Mouse (Mus musculus): Measurements from ENCODE around the gene Itgb4.

Itgb4 gene

DNA sequence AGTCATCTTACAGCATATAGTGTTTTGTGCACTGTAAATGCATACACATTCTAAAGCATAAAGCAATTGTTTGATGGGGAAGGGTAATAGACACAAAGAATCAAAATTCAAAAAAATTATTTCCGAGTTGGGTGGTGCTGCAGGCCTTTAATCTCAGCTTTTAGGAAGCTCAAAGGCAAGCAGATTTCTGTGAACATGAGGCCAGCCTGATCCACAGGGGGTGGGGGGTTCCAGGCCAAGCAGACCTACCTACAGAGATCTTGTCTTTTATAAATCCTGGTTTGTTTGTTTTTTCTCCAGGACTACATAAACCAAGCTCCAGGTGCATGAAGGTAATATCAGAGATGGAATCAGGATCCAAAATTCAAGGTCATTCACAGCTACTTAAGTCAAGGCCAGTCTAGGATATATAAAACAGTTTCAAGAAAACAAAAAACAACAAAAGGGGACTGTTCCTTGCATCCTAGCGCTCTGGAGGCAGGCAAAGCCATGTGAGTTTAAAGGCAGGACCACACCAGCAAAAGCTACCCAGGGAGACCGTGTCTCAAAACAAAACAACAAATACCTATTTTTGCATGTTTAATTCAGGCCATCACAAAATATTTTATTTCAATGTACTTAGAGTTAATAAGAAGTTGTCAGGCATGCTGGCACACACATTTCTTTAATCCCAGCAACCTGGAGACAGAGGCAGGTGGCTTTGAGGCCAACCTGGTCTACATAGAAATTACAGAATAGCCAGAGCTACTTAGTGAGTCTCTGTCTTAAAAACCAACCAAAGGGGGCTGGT lies 50.7 kb downstream of the Itgb4 start:
- intact Hi-C loops (cut with DNase I): no loop called here

DNA sequence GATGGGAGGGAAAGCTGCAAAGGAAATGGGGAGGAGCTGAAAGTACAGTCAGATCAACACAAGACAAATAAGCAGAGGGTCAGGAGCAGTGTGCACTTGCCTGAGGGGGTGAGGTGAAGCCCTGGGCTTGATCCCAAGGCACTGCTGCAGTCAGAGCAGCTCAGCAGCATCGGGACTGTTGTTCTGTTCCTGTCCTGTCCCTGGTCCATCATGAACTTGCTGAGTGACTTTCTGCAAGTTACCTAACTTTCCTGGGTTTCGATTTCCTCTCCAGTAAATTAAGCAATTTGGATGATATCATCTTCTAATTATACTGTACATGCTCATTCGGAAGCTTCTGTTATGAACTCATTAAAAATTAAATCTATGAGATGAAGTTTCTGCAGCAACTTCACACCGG lies 53.2 kb downstream of the Itgb4 start, which contains the start of gene H3f3b:
H3f3b (minus strand) TSS at position 207 of the 400 bp plus-strand sequence.
- intact Hi-C loops (cut with DNase I): no loop called here

DNA sequence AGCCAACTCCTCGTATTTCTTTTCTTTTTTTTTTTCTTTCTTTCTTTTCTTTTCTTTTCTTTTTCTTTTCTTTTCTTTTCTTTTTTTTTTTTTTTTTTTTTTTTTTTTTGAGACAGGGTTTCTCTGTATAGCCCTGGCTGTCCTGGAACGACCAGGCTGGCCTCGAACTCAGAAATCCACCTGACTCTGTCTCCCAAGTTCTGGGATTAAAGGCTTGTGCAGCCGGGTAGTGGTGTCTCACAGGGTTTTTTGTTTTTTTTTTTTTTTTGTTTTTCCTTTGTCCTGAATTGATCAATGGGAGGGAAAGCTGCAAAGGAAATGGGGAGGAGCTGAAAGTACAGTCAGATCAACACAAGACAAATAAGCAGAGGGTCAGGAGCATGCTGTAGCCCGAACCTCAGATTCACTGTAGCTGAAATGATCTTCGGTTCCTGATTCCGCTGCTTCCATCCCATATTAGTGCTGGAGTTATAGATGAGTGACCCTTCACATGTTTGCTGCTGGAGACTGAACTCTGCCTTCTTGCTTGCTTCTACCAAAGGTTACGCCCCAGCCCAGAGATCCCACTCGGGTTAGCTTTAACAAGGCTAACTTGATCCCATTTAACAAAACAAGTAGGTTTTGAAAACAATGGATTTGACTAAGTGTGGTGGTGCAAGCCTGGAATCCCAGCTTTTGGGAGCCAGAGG lies 53.8 kb downstream of the Itgb4 start:
- intact Hi-C loops (cut with DNase I): no loop called here

DNA sequence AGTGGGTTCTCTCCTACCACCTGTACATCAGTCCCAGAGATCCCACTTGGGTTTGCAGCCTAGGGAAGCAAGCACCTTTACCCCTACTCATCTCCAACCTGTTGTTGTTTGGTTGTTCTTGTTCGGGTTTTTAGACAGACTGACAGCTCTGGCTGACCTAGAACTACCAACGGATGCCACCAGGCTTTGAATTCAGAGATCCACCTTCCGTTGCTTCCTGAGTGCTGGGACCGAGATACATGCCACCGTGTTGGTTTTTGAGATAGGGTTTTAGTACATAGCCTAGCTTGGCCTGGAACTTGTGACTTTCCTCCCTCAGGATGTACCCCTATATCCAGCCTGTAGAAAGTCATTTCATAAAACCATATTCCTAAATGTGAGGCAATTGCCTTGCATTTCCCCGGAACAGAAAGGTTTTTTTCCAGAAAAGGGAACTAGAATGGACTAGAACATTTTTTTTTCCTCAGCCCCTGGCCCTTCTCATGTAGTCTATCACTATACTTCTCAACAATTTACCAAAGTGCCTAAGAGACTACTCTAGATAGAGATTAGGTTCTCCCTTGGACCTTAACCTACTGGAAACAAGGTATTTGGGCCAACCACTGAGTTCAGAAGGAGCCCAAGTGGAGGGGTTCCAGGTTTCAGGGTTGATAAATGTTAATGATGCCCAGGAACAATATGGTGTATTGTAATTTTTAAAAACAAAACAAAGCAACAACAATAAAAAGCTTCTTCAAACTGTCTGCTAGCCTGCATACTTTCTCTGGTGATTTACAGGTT lies 54.8 kb downstream of the Itgb4 start:
- intact Hi-C loops (cut with DNase I): no loop called here

DNA sequence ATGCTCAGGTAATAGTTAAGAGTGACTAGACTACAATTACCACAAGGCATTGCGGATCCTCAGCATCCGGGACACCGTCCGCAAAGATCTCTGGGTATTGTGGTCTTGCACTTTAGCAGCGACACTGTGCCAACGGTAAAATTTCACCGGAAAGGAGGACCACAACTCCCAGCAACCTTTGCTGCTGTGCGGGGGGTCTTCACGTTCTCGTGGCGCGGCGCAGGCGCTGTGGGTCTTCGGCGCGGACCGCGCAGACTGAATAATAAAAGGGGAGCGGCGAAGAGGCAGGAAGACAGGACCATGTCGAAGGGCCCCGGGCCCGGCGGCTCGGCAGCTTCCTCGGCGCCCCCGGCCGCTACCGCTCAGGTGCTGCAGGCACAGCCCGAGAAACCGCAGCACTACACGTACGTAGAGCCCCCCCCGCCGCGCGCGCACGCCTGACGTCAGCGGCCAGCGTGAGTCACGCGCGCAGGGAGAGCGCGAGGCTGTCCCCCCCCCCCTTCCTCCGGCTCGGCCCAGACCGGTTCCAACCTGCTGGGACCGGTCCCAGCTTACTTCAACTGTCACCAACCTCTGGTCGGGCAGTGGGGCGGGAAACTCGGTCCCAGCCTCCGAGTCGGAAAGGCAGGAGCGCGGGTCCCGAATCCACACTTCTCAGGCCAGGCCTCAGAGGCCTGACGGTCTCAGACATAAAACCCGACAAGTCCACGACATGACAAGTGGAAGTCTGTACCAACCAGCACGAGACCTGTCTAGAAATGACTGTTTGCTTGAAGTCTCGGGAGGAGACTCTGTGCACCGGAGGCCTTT lies 55.8 kb downstream of the Itgb4 start, which contains the start of gene Unk:
Unk (plus strand) TSS at position 235 of the 810 bp plus-strand sequence.
- intact Hi-C loops (cut with DNase I): loop anchor here (5.0 to 10.0 kb wide), 2 partner anchors 47 to 105 kb away; partner anchors contain the start of genes Mrpl38, Trim65 and Unc13d

DNA sequence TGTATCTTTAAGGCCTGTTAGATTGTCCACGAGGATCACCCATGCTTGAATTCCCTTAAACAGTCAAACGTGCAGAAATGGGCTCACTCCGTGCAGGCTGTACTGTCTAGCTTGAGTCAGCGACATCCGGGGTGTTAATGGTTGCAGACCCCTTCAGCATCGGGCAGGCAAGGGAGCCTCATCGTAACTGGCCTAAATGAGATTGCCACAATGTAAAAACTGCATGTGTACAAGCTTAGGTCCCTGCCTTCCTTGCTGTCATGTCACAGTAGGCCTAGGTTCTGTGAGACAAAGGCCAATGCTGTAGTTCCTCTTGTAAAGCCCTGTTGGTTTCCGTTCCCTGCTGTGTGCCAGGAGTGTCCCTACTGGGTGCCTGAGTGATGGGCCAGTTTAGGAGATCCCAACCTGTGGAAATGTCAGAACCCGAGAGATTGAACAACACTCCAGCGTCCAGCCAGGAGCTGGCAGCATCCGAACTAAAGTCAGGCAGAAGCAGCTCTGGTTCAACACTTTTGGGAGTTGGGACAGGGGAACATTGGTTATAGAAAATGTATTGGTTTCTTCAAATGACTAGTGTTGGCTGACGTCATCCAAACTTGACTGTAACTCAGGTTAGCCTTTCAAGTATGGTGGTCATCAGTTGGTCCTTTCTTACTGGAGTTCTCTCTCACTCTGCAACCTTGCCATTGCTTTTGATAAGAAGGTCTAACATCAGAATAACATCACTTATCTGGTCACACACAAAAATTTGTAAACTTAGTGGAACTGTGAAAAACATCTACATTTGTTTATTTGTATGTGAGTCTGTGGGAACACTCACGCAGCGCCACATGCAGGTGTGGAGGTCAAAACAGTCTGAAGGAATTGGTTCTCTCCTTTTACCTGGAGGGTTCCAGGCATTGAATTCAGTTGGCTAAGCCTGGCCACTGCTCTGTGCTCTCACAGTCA lies 56.7 kb downstream of the Itgb4 start:
- intact Hi-C loops (cut with DNase I): loop anchor here (5.0 to 10.0 kb wide), 2 partner anchors 46 to 104 kb away; partner anchors contain the start of genes Mrpl38, Trim65 and Unc13d

DNA sequence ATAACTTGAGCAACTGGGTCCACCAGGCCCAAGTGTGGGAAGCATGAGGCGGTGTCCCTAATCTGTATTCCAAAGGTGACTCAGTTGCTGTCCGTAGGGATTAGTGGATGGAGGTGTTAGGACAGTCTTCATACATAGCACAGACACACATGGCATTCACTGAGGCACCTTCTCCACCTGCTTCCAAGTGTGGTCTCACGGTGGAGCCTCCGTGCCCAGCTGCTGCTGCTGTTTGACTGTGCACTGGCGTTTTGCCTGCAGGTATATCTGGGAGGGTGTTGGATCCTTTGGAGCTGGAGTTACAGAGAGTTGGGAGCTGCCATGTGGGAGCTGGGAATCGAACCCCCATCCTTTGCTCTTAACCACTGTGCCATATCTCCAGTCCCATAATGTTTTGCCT lies 60.1 kb downstream of the Itgb4 start:
- intact Hi-C loops (cut with DNase I): loop anchor here (5.0 to 10.0 kb wide), 2 partner anchors 43 to 100 kb away; partner anchors contain the start of genes Mrpl38, Trim65 and Unc13d

DNA sequence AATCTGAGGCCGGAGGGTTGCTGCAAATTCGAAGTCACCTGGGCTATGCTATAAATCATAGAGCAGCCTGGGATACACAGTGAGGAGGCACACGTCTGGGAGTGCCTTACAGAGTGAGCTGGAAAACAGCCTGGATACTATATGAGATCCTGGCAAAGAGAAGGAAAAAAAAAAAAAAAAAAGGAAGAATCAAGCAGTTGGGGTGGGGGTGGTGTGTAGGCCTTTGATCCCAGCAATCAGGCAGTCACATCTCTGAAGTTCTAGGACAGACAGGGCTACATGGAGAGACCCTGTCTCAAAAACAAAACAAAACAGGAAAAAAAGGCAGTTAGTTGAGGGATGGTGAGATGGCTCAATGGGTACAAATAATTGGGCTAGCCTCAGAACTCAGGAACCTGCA lies 62.2 kb downstream of the Itgb4 start:
- intact Hi-C loops (cut with DNase I): loop anchor here (10.0 kb wide), 1 partner anchor 98 kb away; the partner anchor contains the start of genes Mrpl38 and Trim65

DNA sequence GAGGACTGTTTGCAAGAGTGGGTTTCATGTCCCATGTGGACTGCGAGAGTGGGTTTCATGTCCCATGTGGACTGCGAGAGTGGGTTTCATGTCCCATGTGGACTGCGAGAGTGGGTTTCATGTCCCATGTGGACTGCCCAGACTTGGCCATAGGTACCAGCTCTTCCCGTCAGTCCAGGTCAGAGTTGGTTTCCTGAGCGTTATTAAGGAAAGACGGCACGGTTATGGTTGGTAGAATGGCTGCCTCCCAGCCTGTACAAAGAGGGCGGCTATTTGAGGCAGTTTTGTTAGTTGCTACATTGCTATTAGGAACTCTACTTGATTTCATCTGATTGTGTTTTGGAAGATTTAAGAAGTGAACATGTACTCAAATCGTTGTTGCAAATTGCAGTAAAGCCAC lies 63.3 kb downstream of the Itgb4 start:
- intact Hi-C loops (cut with DNase I): loop anchor here (10.0 kb wide), 1 partner anchor 97 kb away; the partner anchor contains the start of genes Mrpl38 and Trim65

DNA sequence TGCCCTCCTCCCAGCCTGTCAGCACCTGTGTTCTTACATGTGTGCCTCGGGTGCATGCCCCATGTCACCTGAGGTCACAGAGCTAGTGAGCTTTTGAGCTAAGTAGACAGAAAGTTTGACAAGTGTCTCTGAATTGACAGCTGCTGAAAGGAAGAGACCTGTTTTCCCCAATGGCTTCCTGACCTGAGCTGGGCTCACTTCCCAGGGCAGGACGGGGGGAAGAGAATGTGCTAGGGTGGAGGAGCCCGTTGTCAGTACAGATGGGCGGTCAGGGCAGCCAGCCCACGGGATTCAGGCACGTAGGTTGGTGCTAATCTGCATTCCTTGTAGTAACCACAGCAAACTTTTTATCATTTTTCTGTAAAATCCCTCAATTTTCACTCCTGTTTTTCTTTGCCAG lies 66.1 kb downstream of the Itgb4 start:
- intact Hi-C loops (cut with DNase I): no loop called here

DNA sequence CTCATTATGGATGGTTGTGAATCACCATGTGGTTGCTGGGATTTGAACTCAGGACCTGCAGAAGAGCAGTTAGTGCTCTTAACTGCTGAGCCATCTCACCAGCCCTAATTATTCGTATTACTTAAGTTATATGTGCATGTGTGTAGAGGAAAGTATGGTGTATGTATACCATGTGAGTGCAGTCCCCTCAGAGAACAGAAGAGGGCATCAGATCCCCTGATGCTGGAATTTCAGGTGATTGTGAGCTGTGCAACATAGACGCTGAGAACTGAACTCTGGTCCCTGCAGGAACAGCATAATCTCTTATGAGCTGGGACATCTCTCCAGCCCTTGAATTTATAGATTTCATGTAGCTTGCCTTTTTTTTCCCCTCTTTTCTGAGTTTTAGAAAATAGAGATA lies 67.3 kb downstream of the Itgb4 start:
- intact Hi-C loops (cut with DNase I): no loop called here

DNA sequence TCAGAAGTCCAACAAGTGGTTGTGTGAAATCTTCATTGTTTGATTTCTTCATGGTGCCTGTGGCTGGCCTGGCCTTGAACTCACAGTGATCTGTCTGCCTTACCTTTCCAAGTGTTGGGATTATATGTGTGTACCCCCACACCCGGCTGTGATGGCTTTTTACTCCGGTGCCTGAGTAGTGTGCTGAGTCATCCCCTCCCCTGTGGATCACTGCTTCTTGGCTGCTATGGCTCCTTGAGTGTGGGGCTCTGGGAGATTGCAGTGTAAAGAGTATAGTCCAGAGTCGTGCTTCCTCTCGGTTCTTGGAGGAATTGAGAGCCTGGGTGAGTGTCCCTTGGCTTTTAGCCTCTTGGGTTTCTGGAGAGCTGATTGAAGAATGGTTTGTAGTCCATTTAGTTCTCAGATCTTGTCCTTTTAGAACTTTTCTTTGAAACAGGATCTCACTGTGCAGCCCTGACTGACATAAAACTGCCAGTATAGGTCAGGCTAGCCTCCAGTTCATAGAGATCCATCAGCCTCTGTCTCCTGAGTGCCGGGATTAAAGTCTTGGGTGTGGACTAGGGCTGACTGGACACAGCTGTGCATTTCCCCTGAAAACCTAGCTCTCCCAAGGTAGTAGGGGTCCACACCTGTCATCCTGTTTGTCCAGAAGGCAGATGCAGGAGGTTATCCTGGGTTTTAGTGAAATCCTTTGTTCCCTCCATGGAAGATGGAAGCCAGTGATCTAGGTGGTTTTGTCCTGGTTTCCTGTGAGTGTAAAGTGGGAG lies 68.0 kb downstream of the Itgb4 start:
- intact Hi-C loops (cut with DNase I): no loop called here

DNA sequence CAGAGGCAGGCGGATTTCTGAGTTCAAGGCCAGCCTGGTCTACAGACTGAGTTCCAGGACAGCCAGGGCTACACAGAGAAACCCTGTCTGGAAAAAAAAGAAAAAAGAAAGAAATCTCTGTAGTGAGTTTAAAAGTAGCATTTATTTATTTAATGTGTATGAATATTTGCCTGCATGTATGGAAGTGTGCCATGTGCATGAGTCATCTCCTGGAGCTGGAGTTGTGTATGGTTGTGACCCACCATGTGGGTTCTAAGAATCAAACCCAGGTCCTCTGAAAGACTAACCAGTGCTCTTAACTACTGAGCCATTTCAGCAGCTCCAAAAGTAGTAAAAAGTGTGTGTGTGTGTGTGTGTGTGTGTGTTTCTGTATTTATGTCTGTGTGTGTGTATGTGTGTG lies 68.8 kb downstream of the Itgb4 start:
- intact Hi-C loops (cut with DNase I): no loop called here

DNA sequence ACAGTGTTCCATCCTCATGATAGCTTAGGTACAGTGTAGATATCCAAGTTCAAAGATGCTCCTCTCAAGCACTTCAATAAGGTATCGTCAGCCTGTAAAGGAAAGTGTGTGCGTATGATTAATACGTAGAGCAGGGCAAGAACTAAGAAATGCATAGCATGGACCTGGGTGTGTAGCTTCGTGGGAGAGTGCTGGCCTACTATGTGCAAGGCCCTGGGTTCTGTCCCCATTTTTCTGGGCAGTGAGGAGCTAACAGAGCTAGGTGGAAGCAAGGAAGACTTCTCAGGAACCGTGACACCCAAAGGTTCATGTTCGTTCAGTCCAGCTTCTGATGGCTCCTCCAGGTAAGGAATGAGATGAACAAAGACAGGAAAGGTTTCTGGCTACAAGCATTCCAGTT lies 70.7 kb downstream of the Itgb4 start:
- intact Hi-C loops (cut with DNase I): no loop called here

DNA sequence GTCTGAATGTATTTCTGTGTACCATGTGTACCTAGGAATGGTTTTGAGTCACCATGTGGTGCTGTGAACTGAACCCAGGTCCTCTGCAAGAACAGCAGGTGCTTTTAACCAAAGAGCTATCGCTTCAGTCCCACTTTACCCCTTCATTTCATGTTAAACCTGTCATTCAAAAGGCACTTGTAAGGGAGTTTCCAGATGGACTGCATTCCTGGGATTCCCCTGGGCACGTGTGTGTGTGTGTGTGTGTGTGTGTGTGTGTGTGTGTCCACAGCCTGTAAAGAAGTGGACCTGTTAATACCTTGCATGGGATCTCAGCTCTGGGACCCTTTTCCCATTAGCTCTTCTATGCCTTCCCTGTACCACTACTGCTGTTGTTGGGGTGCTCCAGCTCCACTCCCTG lies 75.1 kb downstream of the Itgb4 start:
- intact Hi-C loops (cut with DNase I): no loop called here

DNA sequence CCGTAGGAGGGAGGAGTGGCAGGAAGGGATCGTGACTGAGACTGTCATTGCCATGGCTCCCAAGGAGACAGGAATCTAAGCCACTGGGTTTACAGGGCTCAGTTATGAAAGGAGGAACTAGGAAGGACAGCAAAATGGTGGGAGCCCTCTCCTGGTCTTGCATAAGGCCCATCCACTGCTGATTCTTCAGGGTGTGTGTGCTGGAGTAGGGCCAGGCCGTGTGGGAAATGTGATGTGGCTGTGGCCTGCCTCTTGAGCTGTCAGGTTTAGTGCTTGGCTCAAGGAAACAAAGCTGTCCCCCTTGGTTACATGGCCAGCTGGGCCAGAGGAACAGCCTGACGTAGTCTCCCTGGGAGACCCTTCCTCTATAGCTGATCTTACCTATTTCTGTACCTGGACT lies 75.7 kb downstream of the Itgb4 start:
- intact Hi-C loops (cut with DNase I): no loop called here

DNA sequence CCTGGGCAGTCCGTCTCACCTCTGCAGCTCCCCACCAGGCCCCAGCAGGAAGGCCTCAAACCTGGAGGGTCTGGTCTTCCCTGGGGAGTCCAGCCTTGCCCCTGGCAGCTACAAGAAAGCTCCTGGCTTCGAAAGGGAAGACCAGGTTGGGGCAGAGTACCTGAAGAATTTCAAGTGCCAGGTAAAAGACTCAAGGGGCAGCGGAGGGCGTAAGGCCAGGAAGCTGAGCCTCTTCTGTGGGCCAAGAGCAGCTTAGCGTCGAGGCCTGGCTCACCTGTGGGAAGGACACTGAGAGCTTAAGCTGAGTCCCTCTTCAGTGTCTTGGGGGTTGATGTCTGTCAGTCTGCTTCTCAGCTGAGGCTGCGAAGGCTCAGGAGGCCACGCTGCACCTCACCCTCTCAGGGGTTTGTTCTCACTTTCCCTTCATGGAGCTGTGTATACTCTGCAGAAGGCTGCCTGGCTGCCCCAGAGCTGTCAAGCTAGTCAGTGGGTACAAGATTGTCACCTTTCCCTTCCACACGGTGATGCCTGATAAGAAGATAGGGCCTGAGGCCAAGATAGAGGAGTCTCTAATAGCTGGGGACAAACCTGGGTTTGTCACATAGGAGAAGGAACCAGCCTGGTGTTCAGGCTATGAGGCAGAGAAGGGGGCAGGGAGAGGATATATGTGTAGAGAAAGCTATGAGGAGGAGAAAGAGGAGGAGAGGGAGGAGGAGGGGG lies 79.2 kb downstream of the Itgb4 start:
- intact Hi-C loops (cut with DNase I): no loop called here

DNA sequence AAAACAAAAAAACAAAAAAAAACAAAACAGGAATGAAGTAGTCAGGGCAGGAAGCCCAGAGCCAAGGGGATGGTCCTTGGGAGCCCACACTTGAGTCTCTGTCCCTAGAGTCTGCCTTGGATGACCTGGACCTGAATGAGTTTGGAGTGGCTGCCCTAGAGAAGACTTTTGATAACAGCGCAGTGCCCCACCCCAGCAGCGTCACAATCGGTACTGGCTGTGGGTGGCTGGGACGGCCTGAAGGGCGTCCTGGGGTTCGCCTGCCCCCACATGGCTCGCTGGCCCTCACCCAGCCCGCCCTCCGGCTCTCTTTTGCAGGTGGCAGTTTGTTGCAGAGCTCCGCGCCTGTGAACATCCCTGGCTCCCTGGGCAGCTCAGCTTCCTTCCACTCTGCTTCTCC lies 81.4 kb downstream of the Itgb4 start:
- intact Hi-C loops (cut with DNase I): no loop called here
